Mouse (Mus musculus): ENCODE data around the gene Atg16l2. TPM values are rescaled to one million over a fixed set of nuclear protein-coding genes. Genes with fewer than 3 reads are reported as not detected.
A peak's percentile ranks its signal among the peaks of the same experiment; 100 is the strongest.

The Atg16l2 gene
- polyA plus RNA-seq, 1 experiment from 2014 or later: 6.0 TPM

DNA sequence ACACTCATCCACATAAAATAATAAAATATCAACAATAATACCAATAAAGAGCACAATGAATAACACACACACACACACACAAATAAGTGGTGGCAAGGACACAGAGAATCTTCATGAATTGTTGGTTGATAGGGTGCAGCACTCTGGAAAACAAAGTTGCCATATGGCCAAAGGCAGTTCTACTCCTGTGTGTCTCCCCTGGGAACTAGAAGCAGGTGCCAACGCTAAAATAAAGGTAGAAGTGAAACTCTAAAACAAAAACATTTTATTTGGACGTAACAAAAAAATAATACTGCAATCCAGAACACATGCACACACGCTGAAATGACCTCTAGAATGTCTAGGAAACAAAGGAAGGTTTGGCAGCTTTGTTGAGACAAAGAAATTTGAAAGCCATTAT is 69.3 kb downstream of the Atg16l2 start:
- Histone ChIP-seq H3K36me3 (ENCODE audit: control insufficient read depth, insufficient read depth, low read length) (no peaks in the 10 kb centered on the region), H3K27me3 (ENCODE audit: control insufficient read depth, insufficient read depth, low read length) (no peaks in the 10 kb centered on the region), H3K27ac (replicated peaks) (no peak overlapping the region), H3K9me3 (ENCODE audit: control insufficient read depth, low read length) (no peaks in the 10 kb centered on the region), H3K4me3 (ENCODE audit: low read depth, low read length) (no peak overlapping the region), H3K4me2 (replicated peaks; ENCODE audit: low read depth) (no peak overlapping the region), H3K4me1 (replicated peaks; ENCODE audit: control insufficient read depth, insufficient read depth) (no peaks in the 10 kb centered on the region), H3K9ac (ENCODE audit: low read length) (no peak overlapping the region)
- DNase-seq (ENCODE audit: low spot score) (no peak), ATAC-seq (ENCODE audit: low FRiP score, low TSS enrichment) (no peak)
- no peak for TF ChIP-seq CTCF (IDR thresholded peaks at IDR 0.05; ENCODE audit: low read depth)
- TF ChIP-seq EP300 (optimal IDR thresholded peaks at IDR 0.05): no peak
- 78% methylated on average over 3 of the region's 3 CpGs for WGBS

GRCm38 (mm10) chr7:101231458-101231857 is 70.6 kb downstream of the Atg16l2 start:
- WGBS: 35% methylated on average over 1 of the region's 2 CpGs
- H3K4me3 ChIP-seq (ENCODE audit: low read depth, low read length): no peak overlapping the region
- TF ChIP-seq EP300 (optimal IDR thresholded peaks at IDR 0.05): no peak
- peak; percentile 73 for TF ChIP-seq CTCF (IDR thresholded peaks at IDR 0.05; ENCODE audit: low read depth)
- ATAC-seq (ENCODE audit: low FRiP score, low TSS enrichment) (no peak), DNase-seq (ENCODE audit: low spot score) (no peak)
- no peak overlapping the region for H3K4me2 ChIP-seq (replicated peaks; ENCODE audit: low read depth)
- no peaks in the 10 kb centered on the region for H3K9me3 ChIP-seq (ENCODE audit: control insufficient read depth, low read length)
- no peak overlapping the region for H3K9ac ChIP-seq (ENCODE audit: low read length)
- H3K36me3 ChIP-seq (ENCODE audit: control insufficient read depth, insufficient read depth, low read length): no peaks in the 10 kb centered on the region
- no peaks in the 10 kb centered on the region for H3K4me1 ChIP-seq (replicated peaks; ENCODE audit: control insufficient read depth, insufficient read depth)
- H3K27me3 ChIP-seq (ENCODE audit: control insufficient read depth, insufficient read depth, low read length): no peaks in the 10 kb centered on the region
- H3K27ac ChIP-seq (replicated peaks): no peak overlapping the region

GRCm38 (mm10) chr7:101229336-101229735 is 72.7 kb downstream of the Atg16l2 start:
- H3K27ac ChIP-seq (replicated peaks): no peak overlapping the region
- no peaks in the 10 kb centered on the region for H3K36me3 ChIP-seq (ENCODE audit: control insufficient read depth, insufficient read depth, low read length)
- H3K4me2 ChIP-seq (replicated peaks; ENCODE audit: low read depth): no peak overlapping the region
- no peaks in the 10 kb centered on the region for H3K9me3 ChIP-seq (ENCODE audit: control insufficient read depth, low read length)
- H3K9ac ChIP-seq (ENCODE audit: low read length): no peak overlapping the region
- no peak overlapping the region for H3K4me3 ChIP-seq (ENCODE audit: low read depth, low read length)
- ATAC-seq (ENCODE audit: low FRiP score, low TSS enrichment) (no peak), DNase-seq (ENCODE audit: low spot score) (no peak)
- no peaks in the 10 kb centered on the region for H3K27me3 ChIP-seq (ENCODE audit: control insufficient read depth, insufficient read depth, low read length)
- H3K4me1 ChIP-seq (replicated peaks; ENCODE audit: control insufficient read depth, insufficient read depth): no peaks in the 10 kb centered on the region
- 35% methylated on average over 1 of the region's 1 CpGs for WGBS
- TF ChIP-seq EP300 (optimal IDR thresholded peaks at IDR 0.05) (no peak), CTCF (IDR thresholded peaks at IDR 0.05; ENCODE audit: low read depth) (no peak)

- H3K4me1 ChIP-seq (replicated peaks; ENCODE audit: control insufficient read depth, insufficient read depth): no peaks in the 10 kb centered on the region
- TF ChIP-seq CTCF (IDR thresholded peaks at IDR 0.05; ENCODE audit: low read depth) (no peak), EP300 (optimal IDR thresholded peaks at IDR 0.05) (no peak)
- no peak for ATAC-seq (ENCODE audit: low FRiP score, low TSS enrichment)
These were observed 78.5 kb downstream of the Atg16l2 start for GRCm38 (mm10) chr7:101223501-101223900.

GRCm38 (mm10) chr7:101216724-101217123 is 85.3 kb downstream of the Atg16l2 start:
- WGBS: 57% methylated on average over 2 of the region's 2 CpGs
- no peak overlapping the region for H3K4me2 ChIP-seq (replicated peaks; ENCODE audit: low read depth)
- H3K9ac ChIP-seq (ENCODE audit: low read length): no peak overlapping the region
- no peak overlapping the region for H3K4me3 ChIP-seq (ENCODE audit: low read depth, low read length)
- TF ChIP-seq CTCF (IDR thresholded peaks at IDR 0.05; ENCODE audit: low read depth): no peak
- no peak for TF ChIP-seq EP300 (optimal IDR thresholded peaks at IDR 0.05)
- H3K36me3 ChIP-seq (ENCODE audit: control insufficient read depth, insufficient read depth, low read length): no peaks in the 10 kb centered on the region
- no peaks in the 10 kb centered on the region for H3K4me1 ChIP-seq (replicated peaks; ENCODE audit: control insufficient read depth, insufficient read depth)
- no peaks in the 10 kb centered on the region for H3K27me3 ChIP-seq (ENCODE audit: control insufficient read depth, insufficient read depth, low read length)
- no peak for ATAC-seq (ENCODE audit: low FRiP score, low TSS enrichment)
- no peaks in the 10 kb centered on the region for H3K9me3 ChIP-seq (ENCODE audit: control insufficient read depth, low read length)
- no peak for DNase-seq (ENCODE audit: low spot score)
- no peak overlapping the region for H3K27ac ChIP-seq (replicated peaks)

More at GRCm38 (mm10) chr7:101223501-101223900, 78.5 kb downstream of the Atg16l2 start:
- Histone ChIP-seq H3K4me3 (ENCODE audit: low read depth, low read length) (no peak overlapping the region), H3K27me3 (ENCODE audit: control insufficient read depth, insufficient read depth, low read length) (no peaks in the 10 kb centered on the region), H3K9me3 (ENCODE audit: control insufficient read depth, low read length) (no peaks in the 10 kb centered on the region), H3K36me3 (ENCODE audit: control insufficient read depth, insufficient read depth, low read length) (no peaks in the 10 kb centered on the region), H3K9ac (ENCODE audit: low read length) (no peak overlapping the region), H3K4me2 (replicated peaks; ENCODE audit: low read depth) (no peak overlapping the region), H3K27ac (replicated peaks) (no peak overlapping the region)
- WGBS: 98% methylated on average over 2 of the region's 2 CpGs
- no peak for DNase-seq (ENCODE audit: low spot score)

GRCm38 (mm10) chr7:101213515-101214263 is 88.4 kb downstream of the Atg16l2 start:
- DNase-seq (ENCODE audit: low spot score) (no peak), ATAC-seq (ENCODE audit: low FRiP score, low TSS enrichment) (peak; percentile 63; the same call in 1 of the 2 replicates)
- H3K9me3 ChIP-seq (ENCODE audit: control insufficient read depth, low read length): no peaks in the 10 kb centered on the region
- H3K36me3 ChIP-seq (ENCODE audit: control insufficient read depth, insufficient read depth, low read length): no peaks in the 10 kb centered on the region
- H3K9ac ChIP-seq (ENCODE audit: low read length): no peak overlapping the region
- H3K27ac ChIP-seq (replicated peaks): no peak overlapping the region
- no peaks in the 10 kb centered on the region for H3K4me1 ChIP-seq (replicated peaks; ENCODE audit: control insufficient read depth, insufficient read depth)
- no peak overlapping the region for H3K4me3 ChIP-seq (ENCODE audit: low read depth, low read length)
- no peaks in the 10 kb centered on the region for H3K27me3 ChIP-seq (ENCODE audit: control insufficient read depth, insufficient read depth, low read length)
- WGBS: 42% methylated on average over 3 of the region's 3 CpGs
- no peak overlapping the region for H3K4me2 ChIP-seq (replicated peaks; ENCODE audit: low read depth)
- no peak for TF ChIP-seq EP300 (optimal IDR thresholded peaks at IDR 0.05)
- TF ChIP-seq CTCF (IDR thresholded peaks at IDR 0.05; ENCODE audit: low read depth): no peak

Other genes with a start within 250 kb of the Atg16l2 start
- gene Fchsd2, start 209.4 kb downstream of the Atg16l2 start, polyA plus RNA-seq (2015; fragmentation: Nextera tagmentation; extraction: Ambion mirVana): 6.4 and 6.9 TPM in 2 replicates
- gene Stard10, start 14.8 kb upstream of the Atg16l2 start, polyA plus RNA-seq (2015; fragmentation: Nextera tagmentation; extraction: Ambion mirVana): 132 and 144 TPM in 2 replicates
- 37.2 and 44.7 TPM in 2 replicates for gene Arap1, start 45.8 kb upstream of the Atg16l2 start, polyA plus RNA-seq (2015; fragmentation: Nextera tagmentation; extraction: Ambion mirVana)
- gene Gm45837, start 108.6 kb upstream of the Atg16l2 start, polyA plus RNA-seq (2015; fragmentation: Nextera tagmentation; extraction: Ambion mirVana): 0.24 TPM in 1 of 2 replicates, not detected in the other
- gene Pde2a, start 119.4 kb upstream of the Atg16l2 start, polyA plus RNA-seq (2015; fragmentation: Nextera tagmentation; extraction: Ambion mirVana): 9.2 and 9.5 TPM in 2 replicates